Mouse (Mus musculus) kidney, postnatal 0 days (tissue): Measurements from ENCODE around the gene Med8. TPM values are rescaled to one million over a fixed set of nuclear protein-coding genes. Genes with fewer than 3 reads are reported as not detected.
A peak's percentile ranks its signal among the peaks of the same experiment; 100 is the strongest.

Source experiments
- ATAC-seq: fragments of 200-750 bp; cut with Nextera tagmentation; replicated peaks from 2 replicates; pipeline ENCODE4 v1.8.0; 2017; ENCODE audit warnings: low read depth, moderate number of reproducible peaks, moderate TSS enrichment, moderate library complexity; ENCODE audit not compliant: low FRiP score
- DNase-seq: peaks from one replicate; pipeline ENCODE4 v3.0.0-alpha.2; 2016; ENCODE audit warnings: low spot score
- H3K27ac ChIP-seq: fragments of 300-500 bp; sonication (generic); 2 replicates; pipeline ENCODE4 v1.5.1; 2014; ENCODE audit warnings: mild to moderate bottlenecking
- H3K27me3 ChIP-seq: fragments of 300-500 bp; sonication (generic); 2 replicates; pipeline ENCODE4 v1.6.1; 2014; ENCODE audit warnings: low read length, mixed read lengths; ENCODE audit not compliant: insufficient read depth
- H3K36me3 ChIP-seq: fragments of 300-500 bp; sonication (generic); 2 replicates; pipeline ENCODE4 v1.6.1; 2014; ENCODE audit warnings: low read length, mixed read lengths; ENCODE audit not compliant: insufficient read depth
- H3K4me1 ChIP-seq: fragments of 300-500 bp; sonication (generic); replicated peaks from 2 replicates; pipeline ENCODE4 v1.6.1; 2014; ENCODE audit warnings: antibody characterized with exemption, low read length, mixed read lengths; ENCODE audit not compliant: insufficient read depth
- H3K4me2 ChIP-seq: fragments of 300-500 bp; sonication (generic); 2 replicates; pipeline ENCODE4 v1.6.1; 2014; ENCODE audit warnings: mild to moderate bottlenecking, low read length, moderate library complexity, mixed read lengths
- H3K4me3 ChIP-seq: fragments of 300-500 bp; sonication (generic); replicated peaks from 2 replicates; pipeline ENCODE4 v1.5.1; 2014; ENCODE audit warnings: low read depth, low read length
- H3K9ac ChIP-seq: fragments of 300-500 bp; sonication (generic); 2 replicates; pipeline ENCODE4 v1.6.1; 2014; ENCODE audit warnings: low read depth, low read length
- H3K9me3 ChIP-seq: fragments of 300-500 bp; sonication (generic); replicated peaks from 2 replicates; pipeline ENCODE4 v1.6.1; 2016; ENCODE audit warnings: low read length, inconsistent platforms, mixed read lengths
- CTCF ChIP-seq: IDR thresholded peaks from 2 replicates; pipeline ENCODE4 v1.5.1; 2016; ENCODE audit warnings: antibody characterized with exemption, low read depth, mild to moderate bottlenecking, moderate library complexity
- WGBS: fragments of 180-500 bp; shearing (Covaris S2); extraction: QIAGEN DNeasy Blood & Tissue Kit; methylation state at CpG from one replicate; pipeline ENCODE4 v1.1.7; 2014; 5-methylcytosine and 5-hydroxymethylcytosine counted together
- polyA plus RNA-seq: library from polyadenylated mRNA; unstranded; fragments of >200 nt; fragmentation: Nextera tagmentation; extraction: Ambion mirVana; gene quantifications from 2 replicates; pipeline ENCODE4 v1.2.1, GENCODE M21; 2015

Gene Med8
- polyA plus RNA-seq, 1 experiment from 2014 or later: 89.6 TPM

DNA sequence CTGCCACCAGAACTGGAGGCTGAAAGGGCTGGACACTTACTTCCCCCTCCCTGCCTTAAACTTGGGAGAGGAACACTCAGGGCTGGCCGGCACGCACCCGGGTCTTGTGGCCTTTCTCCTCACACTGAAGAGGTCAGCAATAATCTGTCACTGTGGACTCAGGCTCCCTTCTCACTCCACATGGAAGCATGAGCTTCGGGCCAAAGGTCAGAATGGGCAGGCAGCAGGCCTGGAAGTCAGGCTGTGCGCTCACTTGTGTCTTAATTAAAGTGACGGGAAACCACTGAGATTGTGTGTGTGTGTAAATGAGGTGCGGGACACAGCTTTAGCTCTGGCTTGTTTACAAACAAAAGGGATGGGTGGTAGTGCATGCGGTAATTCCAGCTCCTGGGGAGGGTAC lies 23.2 kb downstream of the Med8 start:
- 62% methylated on average over 8 of the region's 8 CpGs for WGBS
- H3K36me3 ChIP-seq: peaks cover 28% of the 10 kb centered on the region
- no peak overlapping the region for H3K4me2 ChIP-seq
- no peak overlapping the region for H3K9ac ChIP-seq
- H3K27ac ChIP-seq: peak overlapping the region; percentile 36; the same call in 1 of the 2 replicates
- ATAC-seq (no peak), DNase-seq (no peak)
- H3K27me3 ChIP-seq: no peaks in the 10 kb centered on the region
- no peak for TF ChIP-seq CTCF
- H3K4me1 ChIP-seq: peaks cover 25% of the 10 kb centered on the region
- no peaks in the 10 kb centered on the region for H3K9me3 ChIP-seq
- no peak overlapping the region for H3K4me3 ChIP-seq

GRCm38 (mm10) chr4:118436820-118437603 lies 27.9 kb downstream of the Med8 start, which contains the start of gene Cdc20:
Gene Cdc20 (minus strand): TSS chr4:118437352.
- no peaks in the 10 kb centered on the region for H3K27me3 ChIP-seq
- under 1% methylated on average over 67 of the region's 67 CpGs for whole genome bisulfite sequencing
- DNase-seq (peak; percentile 99), ATAC-seq (peak; percentile 95)
- H3K27ac ChIP-seq: peak within 1 kb of the TSS; percentile 91
- H3K9ac ChIP-seq: peak within 1 kb of the TSS; percentile 71
- no peaks in the 10 kb centered on the region for H3K9me3 ChIP-seq
- H3K4me2 ChIP-seq: peak within 1 kb of the TSS; percentile 95
- H3K4me1 ChIP-seq: peaks cover 6% of the 10 kb centered on the region
- TF ChIP-seq CTCF: no peak
- peaks cover 13% of the 10 kb centered on the region; the same call in 1 of the 2 replicates for H3K36me3 ChIP-seq
- peak within 1 kb of the TSS; percentile 53 for H3K4me3 ChIP-seq

DNA sequence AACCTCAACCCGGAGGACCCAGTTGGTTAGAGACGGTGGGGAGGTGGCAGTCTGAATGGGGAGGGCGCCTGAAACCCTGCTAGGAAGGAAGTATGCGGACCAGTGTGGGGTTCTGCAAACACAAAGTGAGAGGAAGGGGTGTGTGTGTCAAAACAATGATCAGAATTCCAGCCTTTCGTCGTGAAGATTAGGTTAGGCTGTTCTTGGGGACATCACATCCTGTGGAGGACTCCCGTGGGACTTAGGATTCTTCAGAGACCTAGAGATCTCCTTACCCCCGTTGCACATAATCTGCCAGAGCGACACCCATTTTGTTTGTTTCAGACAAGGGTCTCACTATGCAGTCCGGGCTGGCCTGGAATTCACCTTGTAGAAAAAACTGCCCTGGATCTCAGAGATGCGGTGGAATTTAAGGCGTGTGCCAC lies 28.7 kb downstream of the Med8 start:
- Histone ChIP-seq H3K27me3 (no peaks in the 10 kb centered on the region), H3K9me3 (no peaks in the 10 kb centered on the region), H3K9ac (peak overlapping the region; percentile 69), H3K4me3 (peak overlapping the region; percentile 53), H3K36me3 (0 out of 2 replicates have a peak, but pooled peaks cover 5% of the 10 kb centered on the region), H3K4me1 (peaks cover 6% of the 10 kb centered on the region), H3K4me2 (peak overlapping the region; percentile 95), H3K27ac (peak overlapping the region; percentile 91)
- DNase-seq (peak; percentile 70), ATAC-seq (no peak)
- 7% methylated on average over 12 of the region's 12 CpGs for WGBS
- TF ChIP-seq CTCF: no peak

- no peak for ATAC-seq
- no peak overlapping the region for H3K4me3 ChIP-seq
- 83% methylated on average over 10 of the region's 10 CpGs for WGBS
- H3K36me3 ChIP-seq: no peaks in the 10 kb centered on the region
- no peak overlapping the region for H3K4me2 ChIP-seq
- no peaks in the 10 kb centered on the region for H3K9me3 ChIP-seq
- TF ChIP-seq CTCF: no peak
- H3K9ac ChIP-seq: no peak overlapping the region
- DNase-seq: no peak
- H3K27ac ChIP-seq: no peak overlapping the region
- no peaks in the 10 kb centered on the region for H3K4me1 ChIP-seq
- H3K27me3 ChIP-seq: no peaks in the 10 kb centered on the region
Observed at GRCm38 (mm10) chr4:118445088-118445487, 36.0 kb downstream of the Med8 start.

DNA sequence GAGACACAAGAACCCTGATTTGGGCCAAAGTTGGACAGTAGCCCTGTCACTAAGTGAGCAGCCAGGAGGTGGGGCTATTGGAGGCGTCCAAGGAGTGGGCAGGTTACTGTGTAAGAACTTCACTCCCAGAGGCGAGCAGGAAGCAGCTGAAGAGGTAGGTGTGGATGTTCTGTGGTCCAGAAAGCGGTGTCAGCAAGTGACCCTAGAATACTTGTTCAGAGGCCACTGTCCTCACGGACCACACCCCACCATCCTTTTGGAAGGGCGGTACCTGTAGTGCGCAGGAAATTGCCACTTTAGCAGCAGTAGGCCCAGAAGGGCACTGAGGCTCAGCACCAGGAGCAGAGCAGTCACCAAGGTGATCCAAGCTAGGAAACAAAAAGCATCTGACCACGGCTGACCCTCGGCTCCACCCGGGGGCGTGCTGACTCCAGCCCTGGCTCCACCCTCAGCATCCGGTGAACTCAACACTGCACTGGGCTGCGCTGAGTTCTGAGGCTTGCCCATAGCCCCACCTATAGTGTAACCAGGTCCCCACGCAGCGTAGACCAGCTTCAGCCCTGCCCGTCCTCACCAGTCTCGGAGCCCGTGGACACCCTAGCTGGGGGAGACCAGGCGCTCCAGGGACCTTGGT lies 36.8 kb downstream of the Med8 start:
- Histone ChIP-seq H3K9me3 (no peaks in the 10 kb centered on the region), H3K4me3 (peak overlapping the region; percentile 38), H3K4me1 (no peaks in the 10 kb centered on the region), H3K27me3 (no peaks in the 10 kb centered on the region), H3K27ac (no peak overlapping the region), H3K9ac (peak overlapping the region; percentile 38; the same call in 1 of the 2 replicates), H3K4me2 (peak overlapping the region; percentile 73), H3K36me3 (no peaks in the 10 kb centered on the region)
- peak; percentile 55 for TF ChIP-seq CTCF
- ATAC-seq (peak; percentile 82), DNase-seq (peak; percentile 64)
- WGBS: 16% methylated on average over 18 of the region's 18 CpGs

GRCm38 (mm10) chr4:118446415-118447153 lies 37.4 kb downstream of the Med8 start:
- Histone ChIP-seq H3K27me3 (no peaks in the 10 kb centered on the region), H3K36me3 (no peaks in the 10 kb centered on the region), H3K4me3 (peak overlapping the region; percentile 38), H3K9ac (peak overlapping the region; percentile 38; the same call in 1 of the 2 replicates), H3K4me1 (no peaks in the 10 kb centered on the region), H3K27ac (no peak overlapping the region), H3K4me2 (peak overlapping the region; percentile 73), H3K9me3 (no peaks in the 10 kb centered on the region)
- no peak for DNase-seq
- WGBS: 27% methylated on average over 24 of the region's 24 CpGs
- TF ChIP-seq CTCF: no peak; the same call in 1 of the 2 replicates
- no peak for ATAC-seq
